8 mouse cellular contexts compared by ENCODE assay signal in the genomic region with DNA sequence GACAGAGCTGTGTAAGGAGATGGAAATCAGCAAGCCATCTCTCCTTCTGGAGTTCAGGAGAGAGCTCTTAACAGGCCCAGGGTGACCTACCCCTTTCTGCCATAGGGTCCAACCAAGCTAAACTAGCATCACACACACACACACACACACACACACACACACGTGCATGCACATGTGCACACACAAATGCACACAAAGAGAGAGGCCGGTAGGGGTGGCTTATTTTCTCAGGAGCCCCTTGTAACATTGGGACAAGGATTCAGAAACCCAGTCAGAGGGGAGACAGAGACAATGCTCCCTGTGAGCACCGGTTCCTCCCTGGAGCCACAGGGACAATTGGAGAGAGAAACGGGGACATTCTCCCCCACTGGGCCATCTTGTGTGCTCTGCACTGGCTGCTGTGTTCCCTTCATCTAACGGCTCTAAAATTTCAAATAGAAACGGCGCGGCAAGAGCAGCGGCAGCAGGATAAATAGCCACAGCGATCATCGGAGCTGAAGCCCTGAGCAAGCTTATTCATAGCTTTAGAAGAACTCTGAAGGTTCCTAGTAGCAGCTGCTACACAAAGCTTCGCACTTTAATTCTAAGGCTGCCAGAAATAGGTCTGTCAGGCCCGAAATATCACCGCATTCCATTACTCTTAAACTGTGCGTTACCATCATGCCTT. TPM values are rescaled to one million over a fixed set of nuclear protein-coding genes. Genes with fewer than 3 reads are reported as not detected.
DNase-seq lines count a peak whose midpoint lies in the region; ATAC-seq lines count a peak whose summit lies in the region.

No protein-coding gene starts in this region.

- H3K9me3 ChIP-seq in embryonic facial prominence, embryonic 10.5 days = no peaks in the 10 kb centered on the region
- H3K9me3 ChIP-seq in hindbrain, embryonic 12.5 days (replicated peaks) = 0 out of 2 replicates have a peak, but pooled peaks cover 2% of the 10 kb centered on the region
- no peaks in the 10 kb centered on the region for H3K9me3 ChIP-seq in neural tube, embryonic 13.5 days

- peak overlapping the region; percentile 48 for H3K4me2 ChIP-seq in hindbrain, embryonic 12.5 days (replicated peaks)
- peak overlapping the region; percentile 47 for H3K4me2 ChIP-seq in neural tube, embryonic 13.5 days

- peaks cover 30% of the 10 kb centered on the region for H3K4me1 ChIP-seq in embryonic facial prominence, embryonic 10.5 days
- peaks cover 19% of the 10 kb centered on the region for H3K4me1 ChIP-seq in hindbrain, embryonic 12.5 days
- H3K4me1 ChIP-seq in neural tube, embryonic 13.5 days (replicated peaks) = peaks cover 21% of the 10 kb centered on the region

- peak overlapping the region; percentile 28; the same call in 1 of the 2 replicates for H3K9ac ChIP-seq in hindbrain, embryonic 12.5 days
- peak overlapping the region; percentile 49 for H3K9ac ChIP-seq in neural tube, embryonic 13.5 days

- H3K27ac ChIP-seq in embryonic facial prominence, embryonic 10.5 days (replicated peaks) = peak overlapping the region; percentile 74
- H3K27ac ChIP-seq in hindbrain, embryonic 12.5 days = peak overlapping the region; percentile 72
- H3K27ac ChIP-seq in neural tube, embryonic 13.5 days (replicated peaks) = peak overlapping the region; percentile 82

- peak; percentile 70 for DNase-seq in layer of hippocampus, adult 9-11 months
- DNase-seq in layer of hippocampus, adult 8-10 months (ENCODE audit: low spot score in 2 of 2) = no peak
- DNase-seq in embryonic facial prominence, embryonic 10.5 days (ENCODE audit: low spot score) = no peak
- no peak for DNase-seq in spleen, adult 12 weeks (ENCODE audit: low spot score)
- no peak for DNase-seq in adipocyte (ENCODE audit: low spot score)
- no peak for DNase-seq in spleen, postnatal 10 days (ENCODE audit: low spot score in 2 of 2)

- H3K27me3 ChIP-seq in embryonic facial prominence, embryonic 10.5 days (replicated peaks; ENCODE audit: low read depth, poor library complexity, severe bottlenecking) = peaks cover 40% of the 10 kb centered on the region
- peaks cover 57% of the 10 kb centered on the region for H3K27me3 ChIP-seq in hindbrain, embryonic 12.5 days
- H3K27me3 ChIP-seq in neural tube, embryonic 13.5 days = peaks cover 64% of the 10 kb centered on the region

- ATAC-seq in hindbrain, embryonic 12.5 days (ENCODE audit: low FRiP score) = no peak
- peak; percentile 25; the same call in 1 of the 2 replicates for ATAC-seq in neural tube, embryonic 13.5 days (ENCODE audit: low read depth)

- peak overlapping the region; percentile 45 for H3K4me3 ChIP-seq in embryonic facial prominence, embryonic 10.5 days
- no peak overlapping the region for H3K4me3 ChIP-seq in hindbrain, embryonic 12.5 days
- H3K4me3 ChIP-seq in neural tube, embryonic 13.5 days = peak overlapping the region; percentile 17; the same call in 1 of the 2 replicates

- no peaks in the 10 kb centered on the region for H3K36me3 ChIP-seq in embryonic facial prominence, embryonic 10.5 days (replicated peaks)
- H3K36me3 ChIP-seq in hindbrain, embryonic 12.5 days = no peaks in the 10 kb centered on the region
- H3K36me3 ChIP-seq in neural tube, embryonic 13.5 days = no peaks in the 10 kb centered on the region

- 11% methylated on average over 15 of the region's 15 CpGs for WGBS in embryonic facial prominence, embryonic 10.5 days
- 6% methylated on average over 15 of the region's 15 CpGs for WGBS in hindbrain, embryonic 12.5 days
- WGBS in neural tube, embryonic 13.5 days = 4% methylated on average over 15 of the region's 15 CpGs

RNA-seq across cellular contexts. Expression of a gene that starts 21.7 kb away (rescaled TPM):
- total RNA-seq in layer of hippocampus, adult 8-10 months (2022) = 100 to 1,000 TPM; 104 to 120 (median 111) TPM
- polyA plus RNA-seq in embryonic facial prominence, embryonic 10.5 days (2016; fragmentation: Nextera tagmentation; extraction: Ambion mirVana) = 46.2 and 49.3 TPM in 2 replicates
- 50.5 and 51.1 TPM in 2 replicates for polyA plus RNA-seq in hindbrain, embryonic 12.5 days (2016; fragmentation: Nextera tagmentation; extraction: Ambion mirVana)
- 21.9 and 26.9 TPM in 2 replicates for polyA plus RNA-seq in neural tube, embryonic 13.5 days (2015; fragmentation: Nextera tagmentation; extraction: Ambion mirVana)

RNA-seq across cellular contexts. Expression of a gene that starts 43.7 kb away (rescaled TPM):
- total RNA-seq in layer of hippocampus, adult 8-10 months (2022) = under 1 TPM; 0.11 to 0.39 (median 0.18) TPM
- polyA plus RNA-seq in embryonic facial prominence, embryonic 10.5 days (2016; fragmentation: Nextera tagmentation; extraction: Ambion mirVana) = 0.06 and 0.44 TPM in 2 replicates
- 1.6 and 2.1 TPM in 2 replicates for polyA plus RNA-seq in hindbrain, embryonic 12.5 days (2016; fragmentation: Nextera tagmentation; extraction: Ambion mirVana)
- polyA plus RNA-seq in neural tube, embryonic 13.5 days (2015; fragmentation: Nextera tagmentation; extraction: Ambion mirVana) = 23.0 and 36.0 TPM in 2 replicates

RNA-seq across cellular contexts. Expression of a gene that starts 55.7 kb away (rescaled TPM):
- 10 to 100 TPM in 3 of 4 experiments, 1 to 10 TPM in 1; 7.5 to 11.2 (median 10.5) TPM for total RNA-seq in layer of hippocampus, adult 8-10 months (2022)
- polyA plus RNA-seq in embryonic facial prominence, embryonic 10.5 days (2016; fragmentation: Nextera tagmentation; extraction: Ambion mirVana) = 20.0 and 22.6 TPM in 2 replicates
- polyA plus RNA-seq in hindbrain, embryonic 12.5 days (2016; fragmentation: Nextera tagmentation; extraction: Ambion mirVana) = 14.8 and 15.0 TPM in 2 replicates
- 10.5 and 12.0 TPM in 2 replicates for polyA plus RNA-seq in neural tube, embryonic 13.5 days (2015; fragmentation: Nextera tagmentation; extraction: Ambion mirVana)
